Mouse (Mus musculus) testis, postnatal 14 days (tissue): Measurements from ENCODE around the gene Car10.

ENCODE experiments used
- DNase-seq: peaks from one replicate; pipeline ENCODE4 v3.0.0; 2021; ENCODE audit warnings: low spot score

Gene Car10

GRCm38 (mm10) chr11:93501671-93502070, 403.8 kb downstream of the Car10 start:
- DNase-seq: no peak

GRCm38 (mm10) chr11:93502864-93503263, 405.0 kb downstream of the Car10 start:
- no peak for DNase-seq

GRCm38 (mm10) chr11:93503469-93503868, 405.6 kb downstream of the Car10 start:
- no peak for DNase-seq

GRCm38 (mm10) chr11:93509527-93510235, 411.9 kb downstream of the Car10 start:
- no peak for DNase-seq

- DNase-seq: no peak
Measured at GRCm38 (mm10) chr11:93512843-93513242, 415.0 kb downstream of the Car10 start.

- DNase-seq: no peak
Measured at GRCm38 (mm10) chr11:93514396-93514795, 416.6 kb downstream of the Car10 start.

GRCm38 (mm10) chr11:93515566-93515965, 417.7 kb downstream of the Car10 start:
- no peak for DNase-seq

GRCm38 (mm10) chr11:93516216-93516615, 418.4 kb downstream of the Car10 start:
- DNase-seq: no peak

- no peak for DNase-seq
Measured at GRCm38 (mm10) chr11:93516946-93517345, 419.1 kb downstream of the Car10 start.

GRCm38 (mm10) chr11:93522501-93522900, 424.7 kb downstream of the Car10 start:
- no peak for DNase-seq

GRCm38 (mm10) chr11:93525921-93526320, 428.1 kb downstream of the Car10 start:
- DNase-seq: no peak

- DNase-seq: peak; percentile 34
Measured at GRCm38 (mm10) chr11:93531029-93531680, 433.3 kb downstream of the Car10 start.

GRCm38 (mm10) chr11:93536244-93536643, 438.4 kb downstream of the Car10 start:
- no peak for DNase-seq

- DNase-seq: no peak
Measured at GRCm38 (mm10) chr11:93548904-93549303, 451.1 kb downstream of the Car10 start.

GRCm38 (mm10) chr11:93550908-93551307, 453.1 kb downstream of the Car10 start:
- DNase-seq: no peak

- DNase-seq: no peak
Measured at GRCm38 (mm10) chr11:93559118-93559517, 461.3 kb downstream of the Car10 start.

GRCm38 (mm10) chr11:93560570-93560969, 462.7 kb downstream of the Car10 start:
- no peak for DNase-seq

- no peak for DNase-seq
Measured at GRCm38 (mm10) chr11:93562330-93562865, 464.6 kb downstream of the Car10 start.

GRCm38 (mm10) chr11:93565756-93566155, 467.9 kb downstream of the Car10 start:
- DNase-seq: no peak

GRCm38 (mm10) chr11:93571917-93572641, 474.3 kb downstream of the Car10 start:
- DNase-seq: no peak

- no peak for DNase-seq
Measured at GRCm38 (mm10) chr11:93577441-93577840, 479.6 kb downstream of the Car10 start.

GRCm38 (mm10) chr11:93579626-93580025, 481.8 kb downstream of the Car10 start:
- no peak for DNase-seq

- no peak for DNase-seq
Measured at GRCm38 (mm10) chr11:93581326-93581725, 483.5 kb downstream of the Car10 start.
